Mouse (Mus musculus) small intestine, adult 2 months (tissue): ENCODE measurements at regions not wholly inside any gene's neighbourhood (a gene's known extent, or its start where the extent isn't known, plus 50 kb on each side); places are given as distances from the start of the nearest gene placed in this dataset.

Source experiments
- CTCF ChIP-seq: fragments of 200-500 bp; IDR thresholded peaks from 2 replicates; pipeline ENCODE4 v1.5.1; 2012; ENCODE audit warnings: low read depth, mild to moderate bottlenecking, control low read depth, inconsistent platforms, low read length, moderate library complexity, mixed read lengths; ENCODE audit not compliant: insufficient replicate concordance, insufficient read length; ENCODE audit errors: extremely low read depth
- POLR2A ChIP-seq: fragments of 200-500 bp; IDR thresholded peaks from 2 replicates; pipeline ENCODE4 v1.6.1; 2012; ENCODE audit warnings: low read depth, mild to moderate bottlenecking, control low read depth, inconsistent platforms, low read length, moderate library complexity

DNA sequence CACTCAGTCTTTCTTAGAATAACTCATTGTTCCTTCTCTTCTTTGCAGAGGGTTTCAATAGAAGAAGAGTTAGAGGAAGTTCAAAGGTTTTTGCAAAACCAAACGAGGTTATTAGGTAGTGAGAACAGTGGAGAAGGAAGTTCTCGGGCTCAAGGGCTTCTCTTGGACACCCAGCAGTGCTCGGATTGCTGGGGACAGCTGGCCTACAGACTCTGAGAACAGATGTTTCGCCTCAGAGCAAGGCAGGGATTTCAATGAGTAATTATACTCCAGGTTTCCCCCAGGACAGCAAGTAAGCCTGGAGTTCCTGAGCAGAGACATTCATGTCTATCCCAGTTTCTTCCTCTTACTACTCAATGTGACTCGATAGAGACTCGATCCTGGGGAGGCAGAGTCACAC, 94.4 kb downstream of the Cd24a start:
- no peak for TF ChIP-seq POLR2A
- no peak for TF ChIP-seq CTCF
